Mouse (Mus musculus) ovary, postnatal 36 days (tissue): ENCODE results near the gene Wiz.
A peak's percentile ranks its signal among the peaks of the same experiment; 100 is the strongest.

Source experiments
- DNase-seq: peaks from one replicate; pipeline ENCODE4 v3.0.0; 2022; ENCODE audit warnings: low spot score, mixed read lengths

The Wiz gene

GRCm38 (mm10) chr17:32389101-32389659 is at the start of gene Wiz:
Gene Wiz, minus strand, starts transcription at chr17:32389439.
- peak; percentile 94 for DNase-seq

- no peak for DNase-seq
Observed at GRCm38 (mm10) chr17:32437106-32437505, 47.9 kb upstream of the Wiz start.

- no peak for DNase-seq
Observed at GRCm38 (mm10) chr17:32435151-32435550, 45.9 kb upstream of the Wiz start.

- no peak for DNase-seq
Observed at GRCm38 (mm10) chr17:32434324-32434723, 45.1 kb upstream of the Wiz start.

- no peak for DNase-seq
Observed at GRCm38 (mm10) chr17:32431972-32432371, 42.7 kb upstream of the Wiz start.

GRCm38 (mm10) chr17:32426610-32427009 is 37.4 kb upstream of the Wiz start:
- no peak for DNase-seq

- DNase-seq = no peak
Observed at GRCm38 (mm10) chr17:32424034-32424433, 34.8 kb upstream of the Wiz start, which contains the start of gene Pglyrp2. Gene Pglyrp2, minus strand, starts transcription at chr17:32424167.

- DNase-seq = no peak
Observed at GRCm38 (mm10) chr17:32420781-32421180, 31.5 kb upstream of the Wiz start.

- DNase-seq = no peak
Observed at GRCm38 (mm10) chr17:32419989-32420388, 30.8 kb upstream of the Wiz start.

GRCm38 (mm10) chr17:32416771-32417170 is 27.5 kb upstream of the Wiz start:
- no peak for DNase-seq

GRCm38 (mm10) chr17:32415417-32416020 is 26.3 kb upstream of the Wiz start:
- no peak for DNase-seq

GRCm38 (mm10) chr17:32411898-32412297 is 22.7 kb upstream of the Wiz start:
- DNase-seq = no peak

GRCm38 (mm10) chr17:32403417-32403816 is 14.2 kb upstream of the Wiz start, which contains the start of gene Rasal3:
Gene Rasal3, minus strand, starts transcription at chr17:32403583.
- no peak for DNase-seq

GRCm38 (mm10) chr17:32402779-32403157 is 13.5 kb upstream of the Wiz start:
- DNase-seq = no peak

- DNase-seq = no peak
Observed at GRCm38 (mm10) chr17:32402011-32402778, 13.0 kb upstream of the Wiz start.

- DNase-seq = no peak
Observed at GRCm38 (mm10) chr17:32396266-32396665, 7.0 kb upstream of the Wiz start.

GRCm38 (mm10) chr17:32393944-32394343 is 4.7 kb upstream of the Wiz start:
- no peak for DNase-seq

GRCm38 (mm10) chr17:32388370-32389100 is 704 bp downstream of the Wiz start:
- no peak for DNase-seq

GRCm38 (mm10) chr17:32387986-32388369 is 1.3 kb downstream of the Wiz start:
- no peak for DNase-seq

- DNase-seq = no peak
Observed at GRCm38 (mm10) chr17:32386659-32387432, 2.4 kb downstream of the Wiz start.

GRCm38 (mm10) chr17:32383661-32384060 is 5.6 kb downstream of the Wiz start:
- DNase-seq = no peak

GRCm38 (mm10) chr17:32382576-32382975 is 6.7 kb downstream of the Wiz start:
- no peak for DNase-seq
